Mouse (Mus musculus) bone marrow, adult 2 months (tissue): ENCODE data around the gene Porcn.

Source experiments
- CTCF ChIP-seq: fragments of 200-500 bp; IDR thresholded peaks from 2 replicates; pipeline ENCODE4 v1.5.1; 2011; ENCODE audit warnings: low read length, control low read depth; ENCODE audit not compliant: control insufficient read depth, insufficient read depth
- POLR2A ChIP-seq: fragments of 200-500 bp; IDR thresholded peaks from 2 replicates; pipeline ENCODE4 v1.6.1; 2011; ENCODE audit warnings: low read depth, mild to moderate bottlenecking, control low read depth, low read length, borderline replicate concordance; ENCODE audit not compliant: control insufficient read depth

DNA sequence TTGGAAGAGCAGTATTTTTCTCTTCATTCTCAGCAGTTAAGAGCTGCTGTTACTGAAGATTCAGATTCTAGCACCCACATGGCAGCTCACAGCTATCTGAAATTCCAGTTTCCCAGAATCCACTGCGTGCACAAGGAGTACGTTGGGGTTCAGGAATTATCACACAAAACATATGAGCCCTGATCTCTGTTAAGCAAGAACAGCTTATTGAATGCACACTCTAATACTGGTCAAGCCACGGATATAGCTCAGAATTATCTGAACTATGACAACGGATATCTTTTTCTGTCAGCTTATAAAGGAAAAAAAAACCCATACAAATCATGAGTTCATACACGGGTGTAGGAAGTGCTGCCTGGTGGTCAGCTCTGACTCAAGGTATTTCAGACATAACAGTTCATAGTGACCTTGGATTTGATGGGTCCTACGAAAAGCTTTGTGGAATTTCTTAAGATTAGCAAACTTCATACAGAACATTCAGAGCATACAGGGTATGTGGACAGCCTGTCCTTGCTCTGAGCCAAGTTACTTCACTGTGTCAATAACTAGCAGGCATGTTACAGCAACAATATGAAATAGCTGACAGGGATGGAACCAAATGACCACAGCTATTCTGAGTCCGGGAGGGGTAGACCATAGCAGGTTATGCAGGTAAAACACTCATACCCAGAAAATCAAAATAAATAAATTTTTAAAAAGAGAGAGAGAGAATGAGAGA lies 5.3 kb upstream of the Porcn start:
- TF ChIP-seq CTCF (no peak), POLR2A (no peak)
